Mouse (Mus musculus) cerebellum, postnatal 25 days (tissue): ENCODE measurements around the gene Ppp1r27.
"Not testable (repeated sequence)": the region's sequence is repeated elsewhere in the genome, so short reads cannot be mapped to it uniquely, and the experiment has no call there.

Experiments
- DNase-seq, 2 experiments: peaks; one replicate each; pipeline ENCODE4 v3.0.0; 2021; ENCODE audit warnings: mixed read lengths in 2 of 2

Ppp1r27 gene

DNA sequence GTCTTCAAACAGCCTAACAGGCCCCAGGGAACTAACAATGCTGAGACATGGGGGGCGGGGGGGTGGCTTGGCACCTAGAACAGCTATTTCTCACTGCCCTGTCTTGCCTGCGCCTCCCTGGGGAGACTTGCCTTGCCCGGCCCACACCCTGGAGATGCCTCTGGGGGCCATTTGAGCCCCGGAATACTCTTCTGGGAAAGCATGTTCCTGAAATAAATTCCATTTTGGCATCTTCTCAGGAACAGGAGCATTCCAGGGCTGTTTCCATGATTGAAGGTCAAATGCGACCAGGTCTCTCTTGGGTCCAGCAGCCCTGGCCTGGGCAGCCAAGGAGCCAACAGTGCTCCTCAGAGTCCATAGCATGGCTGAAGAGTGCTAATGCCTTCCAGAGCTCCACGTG, 8.6 kb downstream of the Ppp1r27 start:
- DNase-seq, result no peak

DNA sequence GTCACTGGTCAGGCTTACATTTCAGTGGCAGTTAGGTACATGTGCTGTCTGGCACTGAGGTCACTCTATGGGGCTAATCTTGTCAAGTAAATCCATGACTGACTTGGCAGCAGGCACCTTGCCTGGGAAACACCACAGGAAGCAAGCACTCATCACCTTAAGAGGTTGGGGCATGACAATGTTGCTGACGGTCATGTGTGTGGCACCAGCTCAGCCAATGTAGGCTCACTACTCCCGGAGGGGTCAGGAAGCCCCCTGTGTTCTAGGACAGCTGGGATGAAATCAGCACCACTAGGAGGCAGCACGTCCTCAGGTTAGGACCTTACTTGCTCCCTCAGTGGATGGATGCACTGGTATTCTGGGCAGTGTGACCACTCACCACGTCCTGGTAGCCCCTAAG, 9.0 kb downstream of the Ppp1r27 start:
- DNase-seq, result no peak

DNA sequence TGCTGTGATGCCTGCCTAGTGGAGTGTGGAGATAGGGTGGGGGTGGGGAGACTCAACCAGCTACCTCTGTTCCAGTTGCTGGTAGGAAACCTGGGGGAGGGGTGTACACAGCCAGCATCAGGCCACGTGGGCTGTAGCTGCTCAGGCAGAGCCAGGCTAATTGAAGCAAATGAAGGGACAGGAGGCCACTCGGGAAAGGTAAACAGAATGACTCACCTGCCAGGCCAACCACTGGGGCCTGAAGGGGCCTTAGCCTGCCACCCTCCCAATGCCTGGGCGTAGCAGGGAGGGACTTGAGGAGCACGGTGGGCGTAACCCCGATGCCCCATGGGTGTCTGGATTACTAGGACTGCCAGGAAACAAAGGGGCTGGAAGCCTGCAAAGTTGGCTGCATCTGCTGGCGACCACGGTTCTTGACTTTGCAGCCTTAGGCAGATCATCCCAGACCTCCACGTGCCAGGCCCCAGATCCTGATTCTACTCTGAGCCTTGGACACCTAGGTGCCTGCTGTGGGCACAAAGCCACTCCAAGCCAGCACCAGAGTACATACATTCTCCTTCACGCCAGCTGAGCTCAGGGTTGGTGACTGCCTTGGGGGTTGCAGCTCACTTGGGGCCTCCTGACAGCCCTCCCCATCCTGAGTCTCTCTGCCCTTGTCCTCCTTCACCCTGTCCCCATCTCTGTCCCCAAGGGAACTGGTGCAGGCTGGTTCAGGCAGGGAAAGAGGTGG, 11.5 kb downstream of the Ppp1r27 start:
- peak in 1 of 2 experiments; percentile 35 for DNase-seq

DNA sequence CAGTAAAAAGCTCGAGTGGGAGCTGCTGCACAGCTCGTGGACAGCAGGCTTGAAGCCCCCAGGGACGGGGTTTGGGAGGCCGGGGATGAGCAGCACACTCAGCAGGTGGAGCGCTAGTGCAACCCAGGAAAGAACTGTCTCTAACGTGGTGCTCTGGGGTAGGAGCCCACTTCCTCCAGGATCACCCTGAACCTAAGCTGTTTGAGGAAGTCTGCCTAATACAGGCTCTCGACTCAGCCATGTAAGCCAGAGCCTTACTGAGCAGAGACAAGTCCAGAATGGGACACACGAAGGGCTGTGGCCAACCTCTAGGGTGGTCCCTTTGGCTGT, 12.0 kb downstream of the Ppp1r27 start:
- DNase-seq, result no peak

DNA sequence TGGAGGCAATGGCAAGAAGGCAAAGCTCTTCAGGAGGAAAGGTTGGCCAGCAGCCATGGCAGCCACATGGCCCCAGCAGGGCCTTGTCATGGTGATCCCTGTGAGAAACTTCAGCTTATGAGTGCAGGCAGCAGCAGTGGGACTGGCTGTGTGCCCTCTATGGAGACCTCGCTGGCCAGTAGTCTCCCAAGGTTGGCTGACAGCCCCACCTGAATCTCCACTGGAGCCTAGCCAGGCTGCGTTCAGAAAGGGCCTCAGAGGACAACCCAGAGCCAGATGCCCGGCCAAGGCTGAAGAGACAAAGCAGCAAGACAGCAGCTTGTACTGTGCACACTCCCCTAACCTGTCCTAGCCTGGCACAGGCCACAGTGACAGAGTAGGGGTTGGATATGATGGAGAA, 12.4 kb downstream of the Ppp1r27 start:
- DNase-seq, result peak; percentile 86 to 90

DNA sequence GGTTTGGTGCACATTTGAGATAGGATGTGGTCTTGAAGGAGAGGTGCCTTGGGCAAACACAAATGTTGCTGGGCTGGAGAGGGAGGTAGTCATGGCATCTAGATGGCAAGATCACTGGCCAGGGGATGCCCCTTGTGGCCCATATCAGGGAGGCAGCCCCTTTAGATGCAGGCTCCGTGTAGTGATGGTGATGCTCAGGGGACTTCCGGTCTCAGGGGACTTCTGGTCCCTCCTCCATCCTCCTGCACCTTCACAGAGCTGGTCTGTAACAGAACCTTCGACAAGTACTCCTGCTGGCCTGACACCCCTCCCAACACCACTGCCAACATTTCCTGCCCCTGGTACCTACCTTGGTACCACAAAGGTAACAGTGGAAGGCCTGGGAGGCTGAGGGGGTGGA, 15.1 kb downstream of the Ppp1r27 start:
- no peak for DNase-seq

DNA sequence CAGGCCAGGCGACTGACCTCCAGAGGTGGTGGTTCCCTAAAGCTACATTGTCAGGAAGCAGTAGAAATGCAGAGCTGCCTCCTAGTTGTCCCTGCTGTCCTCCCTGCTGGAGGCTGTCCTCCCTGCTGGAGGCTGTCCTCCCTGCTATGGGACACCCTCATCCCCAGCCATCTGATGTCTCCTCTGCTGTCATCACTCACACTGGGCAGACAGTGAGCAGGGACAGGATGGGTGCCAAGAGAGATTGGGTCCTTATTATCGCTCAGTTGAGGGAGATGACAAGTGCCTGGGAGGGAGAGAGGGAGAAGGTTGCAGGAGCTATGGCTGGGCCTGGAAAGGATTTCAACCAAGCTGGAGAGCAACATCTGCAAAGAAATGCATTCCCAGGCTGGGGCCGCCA, 15.8 kb downstream of the Ppp1r27 start:
- no peak for DNase-seq

DNA sequence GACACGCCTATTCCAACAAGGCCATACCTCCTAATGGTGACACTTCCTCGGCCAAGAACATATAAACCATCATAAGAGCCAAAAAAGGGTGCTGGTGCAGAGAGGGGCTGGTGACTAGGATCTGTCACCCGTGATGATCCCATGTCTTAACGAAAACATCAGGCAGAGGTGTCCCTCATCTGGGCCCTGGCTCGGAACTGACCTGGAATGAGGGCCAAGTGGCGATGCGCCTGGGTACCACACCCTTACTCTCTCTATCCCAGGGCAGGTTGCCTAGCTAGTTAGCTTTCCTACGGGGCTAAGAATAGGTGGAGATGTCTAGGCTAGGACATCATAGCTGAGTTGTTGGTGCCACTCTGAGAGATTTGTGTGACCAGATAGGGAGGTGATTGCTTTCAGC, 16.8 kb downstream of the Ppp1r27 start:
- DNase-seq, result no peak

DNA sequence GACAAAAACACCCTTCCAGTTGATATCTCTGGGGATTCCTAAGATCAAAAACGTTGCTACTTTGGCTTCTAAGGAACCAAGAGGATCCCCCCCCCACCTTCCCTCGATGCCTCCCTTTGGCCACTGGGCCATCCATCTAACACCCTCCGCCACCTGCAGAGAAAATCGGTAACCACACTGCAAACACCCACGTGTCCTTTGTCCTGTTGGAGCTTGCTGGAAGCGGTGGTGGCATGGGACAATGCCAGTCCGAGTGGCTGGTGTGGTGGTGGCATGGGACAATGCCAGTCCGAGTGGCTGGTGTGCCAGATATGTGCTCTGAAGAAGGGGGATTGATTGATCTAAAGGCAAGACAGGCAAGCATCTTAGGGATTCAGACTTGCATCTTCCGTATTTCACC, 19.3 kb downstream of the Ppp1r27 start:
- no peak for DNase-seq

DNA sequence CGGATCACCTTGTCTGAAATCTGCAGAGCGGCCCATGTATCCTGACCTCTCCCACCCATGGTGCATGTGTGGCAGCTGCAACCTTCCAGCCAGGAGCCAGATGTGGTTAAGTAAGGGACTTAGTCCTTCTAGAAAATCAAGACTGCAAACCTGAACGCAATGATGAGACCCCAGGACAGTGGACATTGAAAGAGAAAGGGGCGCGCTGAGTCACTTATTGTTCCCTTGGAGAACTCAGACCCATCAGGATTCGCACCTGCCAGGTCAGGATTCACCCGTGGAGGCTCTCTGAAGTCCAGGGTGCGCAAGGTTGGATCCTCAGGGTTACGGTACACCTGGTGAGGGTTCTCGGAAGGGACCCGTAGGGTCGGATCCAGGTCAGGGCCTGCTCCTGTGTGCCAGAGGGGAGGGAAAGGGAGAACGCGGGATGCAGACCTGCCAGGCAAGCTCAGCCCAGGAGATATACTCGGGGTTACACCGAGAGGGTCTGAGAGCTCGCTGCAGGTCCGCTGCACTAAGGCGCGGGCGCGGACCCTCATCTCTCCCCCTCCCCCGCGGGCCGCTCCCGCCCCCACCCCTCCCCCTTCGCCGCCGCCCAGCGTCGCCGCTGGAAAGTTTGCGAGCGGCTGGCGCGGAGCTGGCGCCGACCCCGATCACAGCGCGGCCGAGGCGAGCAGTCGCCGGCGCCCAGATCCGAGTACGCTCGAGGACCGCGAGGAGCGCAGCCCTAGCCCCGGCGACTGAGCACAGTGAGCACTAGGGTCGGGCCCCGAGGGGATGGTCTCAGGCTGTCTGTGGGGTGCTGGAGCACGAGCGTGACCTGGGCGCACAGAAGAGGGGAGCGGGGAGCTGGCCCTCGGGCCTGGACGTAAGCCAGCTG, 20.6 kb downstream of the Ppp1r27 start, which contains the start of gene Gcgr:
Gene Gcgr (plus strand): TSS at position 615 of the 880 bp plus-strand sequence.
- DNase-seq, result peak in 1 of 2 experiments; percentile 30

DNA sequence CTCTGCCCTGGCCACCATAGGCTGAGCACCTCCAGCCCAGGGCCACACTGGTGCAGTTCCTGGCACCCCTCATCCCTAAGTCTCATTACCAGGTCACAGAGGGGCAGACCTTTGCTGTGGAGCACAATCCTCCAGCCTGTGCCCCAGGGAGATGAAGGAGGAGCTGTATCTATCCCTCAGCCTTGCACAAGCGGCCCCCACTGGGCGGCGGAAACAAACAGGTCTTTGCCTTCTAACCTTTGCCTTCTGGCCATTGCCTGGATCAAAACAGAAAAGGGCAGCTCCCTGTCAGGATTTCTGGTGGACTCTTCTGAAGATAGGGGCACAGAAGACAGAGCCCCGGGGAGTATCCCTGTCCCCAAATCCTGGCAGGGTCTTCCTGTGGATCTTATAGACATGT, 22.0 kb downstream of the Ppp1r27 start:
- no peak for DNase-seq

DNA sequence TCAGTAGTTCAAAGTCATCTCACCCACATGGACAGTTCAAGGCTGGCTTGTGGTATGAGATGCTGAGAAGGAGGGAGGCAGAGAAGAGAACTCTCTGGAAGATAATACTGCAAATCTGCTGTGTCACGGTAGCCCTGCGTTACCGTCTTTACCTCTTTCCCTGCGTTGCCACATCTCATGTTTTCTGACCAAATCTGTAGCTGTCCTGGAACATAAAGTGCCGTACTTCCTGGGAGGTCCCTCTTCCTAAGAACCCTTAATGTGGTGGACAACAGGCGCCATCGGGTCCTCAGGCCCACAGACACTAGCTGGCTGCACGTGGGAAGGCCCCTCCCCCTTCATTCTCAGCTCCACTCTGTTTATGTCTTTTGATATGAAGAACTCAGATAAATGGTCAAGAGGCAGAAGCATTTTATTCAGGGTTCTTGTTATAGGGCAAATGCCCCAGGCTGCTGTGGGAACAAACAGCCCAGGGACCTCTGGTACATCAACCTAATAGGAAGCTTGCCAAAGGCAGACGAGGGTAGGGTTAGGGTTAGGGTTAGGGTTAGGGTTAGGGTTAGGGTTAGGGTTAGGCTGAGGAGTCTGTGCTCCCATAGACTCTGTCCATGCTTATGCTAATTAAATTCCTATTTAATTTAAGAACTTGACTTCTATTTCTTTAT, 23.1 kb downstream of the Ppp1r27 start:
- no peak for DNase-seq

DNA sequence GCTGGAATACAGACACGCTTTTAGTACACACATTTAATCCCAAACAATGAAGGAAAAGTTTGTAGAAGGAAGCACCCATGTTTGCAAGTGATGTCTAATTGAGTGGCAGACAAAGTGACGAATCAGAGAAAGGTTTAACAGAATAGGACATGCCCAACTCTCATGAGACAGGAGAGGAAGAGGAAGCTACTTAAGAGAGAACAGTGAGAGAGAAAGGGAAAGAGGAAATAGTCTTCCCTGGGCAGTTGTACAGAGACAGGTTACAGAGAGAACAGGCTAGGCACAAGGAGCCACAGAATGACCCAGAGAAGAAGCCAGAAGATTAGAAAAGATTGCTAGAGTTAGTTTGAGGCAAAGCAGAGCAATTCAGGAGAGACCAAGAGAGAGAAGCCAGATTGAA, 25.0 kb downstream of the Ppp1r27 start:
- no peak for DNase-seq

DNA sequence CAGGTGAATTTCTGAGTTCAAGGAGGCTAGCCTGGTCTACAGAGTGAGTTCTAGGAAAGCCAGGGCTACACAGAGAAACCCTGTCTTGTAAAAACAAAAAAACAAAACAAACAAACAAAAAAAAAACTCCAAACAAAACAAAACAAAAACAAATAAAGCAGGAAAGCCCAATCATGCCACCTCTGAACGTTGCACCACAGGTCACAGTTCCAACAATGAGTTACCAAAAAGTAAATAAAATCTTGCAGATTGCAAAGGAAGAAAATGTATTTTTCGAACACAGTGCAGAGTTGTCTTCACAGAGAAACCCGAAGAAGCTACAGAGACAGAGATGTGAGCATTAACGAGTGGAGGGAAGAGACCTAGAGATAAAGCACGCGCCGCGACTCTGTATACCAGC, 28.4 kb downstream of the Ppp1r27 start:
- no peak for DNase-seq

DNA sequence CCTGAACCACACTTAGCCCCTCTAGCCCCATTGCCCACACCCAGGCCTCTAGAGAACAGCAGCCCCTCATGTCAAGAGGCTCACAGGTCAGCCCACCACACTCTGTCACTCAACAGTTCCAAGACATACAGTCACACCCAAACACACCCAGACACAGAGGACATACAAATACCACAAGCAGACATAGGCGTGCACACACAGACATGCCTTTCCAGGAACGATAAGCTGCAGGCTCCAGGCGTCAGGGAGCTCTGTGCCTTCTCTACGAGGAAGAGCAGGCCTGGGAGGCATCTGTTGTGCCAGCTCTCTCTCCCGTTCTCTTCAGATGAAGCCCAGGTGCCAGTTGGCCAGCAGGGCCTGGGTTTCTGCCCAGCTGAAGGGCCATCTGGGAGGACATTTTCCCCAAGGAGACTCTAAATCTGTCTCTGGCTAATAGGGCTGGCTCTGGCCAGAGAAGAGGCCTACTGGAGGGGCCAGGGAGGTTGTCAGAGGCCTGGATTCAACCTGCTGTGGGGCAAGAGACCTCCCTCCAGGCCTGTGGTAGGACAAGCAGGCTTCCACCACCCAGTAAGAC, 29.9 kb downstream of the Ppp1r27 start:
- peak; percentile 89 to 91 for DNase-seq

DNA sequence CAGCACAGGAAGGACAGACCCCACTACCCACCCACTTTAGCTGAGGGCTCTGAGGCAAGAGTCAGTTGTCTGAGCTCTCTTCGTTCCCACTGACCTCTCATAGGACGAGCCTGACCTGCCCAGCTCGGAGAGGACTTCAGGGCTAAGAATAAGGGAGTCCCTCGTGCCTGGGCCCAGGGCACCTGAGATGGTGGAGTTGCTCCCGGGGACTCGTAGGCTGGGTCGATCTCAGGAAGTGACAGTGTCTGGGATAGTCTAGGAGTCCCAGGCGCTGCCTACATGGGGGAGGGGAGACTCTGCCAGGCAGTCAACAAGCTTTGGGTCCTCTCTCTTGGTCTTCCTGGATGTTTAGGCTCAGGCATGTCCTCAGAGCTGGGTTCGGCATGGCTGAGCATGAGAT, 30.4 kb downstream of the Ppp1r27 start:
- DNase-seq, result peak in 1 of 2 experiments; percentile 35

DNA sequence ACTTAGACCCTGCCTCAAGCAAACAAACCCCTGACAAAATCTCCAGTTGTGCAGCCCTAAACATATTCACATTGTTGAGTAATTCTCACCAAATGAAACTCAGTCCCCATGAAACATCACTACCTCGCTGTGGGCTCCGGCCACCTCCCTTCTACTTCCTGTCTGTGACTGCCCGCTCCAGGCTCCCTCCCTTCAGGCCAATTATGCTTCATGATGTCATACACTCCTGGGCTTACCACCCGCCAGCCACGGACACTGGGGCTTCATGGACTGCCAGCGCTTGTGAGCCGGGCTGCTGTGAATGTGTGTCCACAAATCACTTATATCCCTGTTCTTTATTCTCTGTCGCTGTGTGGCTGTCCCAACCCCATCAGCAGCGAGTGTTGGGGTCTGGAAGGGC, 31.2 kb downstream of the Ppp1r27 start:
- peak; percentile 35 to 42 for DNase-seq

DNA sequence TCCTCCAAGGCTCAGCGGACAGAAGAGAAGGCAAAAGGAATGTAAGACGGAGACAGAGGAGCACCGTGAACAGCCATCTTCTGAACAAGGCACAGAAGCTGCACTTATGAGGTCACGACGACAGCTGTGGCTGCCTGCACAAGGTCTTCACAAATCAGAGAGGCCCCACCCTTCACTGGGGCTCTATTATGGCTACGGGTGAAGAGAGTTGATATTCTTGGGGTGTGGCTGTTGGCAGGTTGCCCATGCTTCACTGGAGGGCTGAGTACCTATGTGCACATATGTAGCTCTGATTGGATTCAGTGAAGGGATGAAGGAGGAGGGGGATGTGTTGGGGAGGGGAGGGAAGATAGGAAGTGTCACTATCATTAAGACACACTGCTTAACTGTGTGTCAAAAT, 32.4 kb downstream of the Ppp1r27 start:
- no peak for DNase-seq

DNA sequence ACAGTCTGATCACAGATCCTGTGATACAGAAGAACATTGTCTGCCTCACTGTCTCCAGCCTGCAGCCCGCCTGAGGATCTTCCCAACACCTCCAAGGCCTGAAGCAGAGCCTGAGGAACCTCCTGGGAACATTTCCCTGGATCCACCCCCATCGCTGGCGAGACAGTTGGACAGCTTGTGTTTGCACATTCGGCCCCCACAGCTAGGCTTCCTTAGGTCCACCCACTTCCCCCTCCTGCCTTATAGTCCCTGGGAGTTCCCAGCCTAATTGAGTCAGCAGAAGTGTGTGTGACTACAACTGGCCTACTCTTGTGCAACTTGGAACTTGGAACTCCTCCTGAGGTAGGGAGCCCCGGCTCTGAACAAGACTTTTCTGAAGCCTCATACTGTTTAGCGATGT, 32.9 kb downstream of the Ppp1r27 start:
- DNase-seq, result no peak

DNA sequence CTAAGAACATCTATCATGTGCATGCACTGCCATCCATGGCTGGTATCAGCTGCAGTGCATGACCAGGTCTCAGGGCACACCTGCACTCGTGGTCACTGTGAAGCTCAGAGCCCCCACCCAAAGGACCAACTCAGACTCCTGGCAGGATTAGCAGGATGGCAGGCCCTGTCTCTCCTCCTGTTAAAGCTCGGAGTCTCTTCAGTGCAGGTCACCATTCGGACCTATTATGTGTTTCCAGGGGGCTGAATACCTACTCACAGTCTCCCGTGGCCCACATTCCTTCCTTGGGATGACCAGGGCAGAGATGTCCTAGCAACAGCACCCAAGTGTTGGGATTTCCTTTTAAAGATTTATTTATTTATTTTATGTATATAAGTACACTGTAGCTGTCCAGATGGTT, 33.8 kb downstream of the Ppp1r27 start:
- DNase-seq, result no peak

DNA sequence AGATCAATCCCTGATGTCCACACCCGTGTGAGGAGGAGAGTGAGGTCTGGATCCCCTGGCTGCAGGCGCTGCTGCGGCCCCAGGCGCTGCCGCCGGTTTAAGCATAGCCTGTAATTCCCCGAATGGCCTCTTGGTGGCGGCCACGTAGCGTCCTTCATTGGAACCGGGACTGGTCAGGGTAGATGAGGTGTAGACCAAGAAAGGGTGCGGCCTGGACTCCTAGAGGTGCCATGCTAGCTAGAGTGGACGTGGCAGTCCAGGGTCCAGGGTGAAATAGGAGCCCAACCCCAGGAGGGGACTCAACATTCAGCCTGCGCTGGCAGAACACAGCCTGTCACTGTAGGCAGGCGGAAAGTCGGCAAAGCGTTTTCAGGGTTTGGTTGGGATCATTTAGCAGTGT, 35.3 kb downstream of the Ppp1r27 start:
- DNase-seq, result peak; percentile 95 to 96

DNA sequence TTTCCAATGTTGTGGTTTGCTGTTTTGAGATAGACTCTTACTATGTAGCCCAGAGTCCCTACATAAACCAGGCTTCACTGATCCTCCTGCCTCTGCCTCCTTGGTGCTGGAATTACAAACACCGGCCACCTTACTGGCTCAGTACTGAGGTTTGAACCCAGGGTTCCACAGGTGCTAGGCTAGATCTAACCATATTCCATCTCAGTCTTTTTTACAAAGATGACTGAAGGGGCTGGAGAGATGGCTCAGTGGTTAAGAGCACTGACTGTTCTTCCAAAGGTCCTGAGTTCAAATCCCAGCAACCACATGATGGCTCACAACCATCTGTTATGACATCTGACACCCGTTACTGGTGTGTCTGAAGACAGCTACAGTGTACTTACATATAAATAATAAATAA, 36.7 kb downstream of the Ppp1r27 start:
- not testable (repeated sequence) for DNase-seq

DNA sequence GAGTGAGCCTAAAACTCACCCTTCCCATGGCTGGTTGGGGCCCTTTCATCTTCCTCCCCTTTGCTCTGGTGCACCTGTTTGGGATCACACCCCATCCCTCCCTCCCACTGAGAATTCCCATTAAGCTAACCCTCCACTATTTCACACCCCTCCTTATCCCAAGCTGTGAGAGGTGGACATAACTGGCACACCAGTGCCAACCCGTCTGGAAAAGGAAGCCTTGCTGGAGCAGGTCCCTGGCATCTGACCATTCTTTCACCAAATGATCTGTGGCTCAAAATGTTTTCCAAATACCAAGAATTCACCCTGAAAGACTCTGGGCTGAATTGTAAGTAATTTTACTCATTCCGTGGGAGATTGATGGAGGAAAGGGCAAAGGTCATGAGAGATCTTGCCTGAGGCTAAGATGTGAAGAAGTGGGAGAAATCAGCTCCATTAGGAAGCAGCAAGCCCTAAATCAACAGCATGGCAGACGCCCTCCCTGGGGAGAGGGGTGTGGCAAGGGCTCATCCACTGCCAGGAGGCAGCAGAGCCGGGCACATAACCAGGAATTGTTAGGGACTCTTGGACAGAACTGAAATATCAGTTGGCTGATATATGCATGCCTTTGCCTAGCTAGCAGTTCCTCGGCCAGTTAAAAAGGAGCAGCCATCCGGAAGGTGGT, 38.0 kb downstream of the Ppp1r27 start:
- DNase-seq, result peak; percentile 75 to 82
